In genomic region chr12:111851235-111851634, GRCm38 (mm10) we compare ENCODE assay signal across 11 mouse cellular contexts. TPM values are rescaled to one million over a fixed set of nuclear protein-coding genes. Genes with fewer than 3 reads are reported as not detected.
DNase-seq lines count a peak whose midpoint lies in the region; ATAC-seq and TF ChIP-seq lines count a peak whose summit lies in the region.
"Had no signal": no experiment of that assay in that cellular context is flagged by ENCODE, and none has a peak within 500 bp of the region (broad histone marks: within the 10 kb centered on the region; RNA-seq: fewer than 3 reads in every experiment).

No protein-coding gene starts in this region.

- H3K36me3 ChIP-seq in lung, postnatal 0 days (ENCODE audit: insufficient read depth, low read length), result no peaks in the 10 kb centered on the region
- no peaks in the 10 kb centered on the region for H3K36me3 ChIP-seq in hindbrain, embryonic 10.5 days

- no peak overlapping the region for H3K27ac ChIP-seq in lung, postnatal 0 days (ENCODE audit: low read length)
- H3K27ac ChIP-seq in hindbrain, embryonic 10.5 days, result no peak overlapping the region
- H3K27ac ChIP-seq: macrophage; neural tube, embryonic 13.5 days had no signal

- no peaks in the 10 kb centered on the region for H3K27me3 ChIP-seq in lung, postnatal 0 days (replicated peaks; ENCODE audit: insufficient read depth, low read length)
- no peaks in the 10 kb centered on the region for H3K27me3 ChIP-seq in hindbrain, embryonic 10.5 days (ENCODE audit: insufficient read depth, poor library complexity, severe bottlenecking)
- H3K27me3 ChIP-seq: neural tube, embryonic 13.5 days had no signal

- no peaks in the 10 kb centered on the region for H3K9me3 ChIP-seq in lung, postnatal 0 days (ENCODE audit: low read length)
- 0 out of 2 replicates have a peak, but pooled peaks cover 3% of the 10 kb centered on the region for H3K9me3 ChIP-seq in hindbrain, embryonic 10.5 days
- H3K9me3 ChIP-seq: neural tube, embryonic 13.5 days had no signal

- TF ChIP-seq EP300 in lung, postnatal 0 days (IDR thresholded peaks at IDR 0.05), result no peak

- H3K4me3 ChIP-seq in lung, postnatal 0 days (ENCODE audit: low read depth, low read length), result no peak overlapping the region
- no peak overlapping the region for H3K4me3 ChIP-seq in hindbrain, embryonic 10.5 days
- H3K4me3 ChIP-seq: neural tube, embryonic 13.5 days had no signal

- no peak overlapping the region for H3K4me2 ChIP-seq in lung, postnatal 0 days (replicated peaks; ENCODE audit: low read depth, low read length)
- H3K4me2 ChIP-seq: neural tube, embryonic 13.5 days had no signal

- peak; percentile 17 for DNase-seq in embryo, embryonic 10.5 days (ENCODE audit: low spot score)
- DNase-seq in embryo, embryonic 11 days, result no peak
- DNase-seq in lung, postnatal 0 days (ENCODE audit: low spot score), result peak; percentile 7
- no peak for DNase-seq in lung, postnatal 10 days
- peak; percentile 9 for DNase-seq in MN1 (ENCODE audit: low spot score)
- DNase-seq in retina, embryonic 14.5 days (ENCODE audit: low spot score), result peak; percentile 5
- no peak for DNase-seq in ovary, adult 18-20 months (ENCODE audit: low spot score)
- DNase-seq in hindbrain, embryonic 10.5 days (ENCODE audit: low spot score), result no peak
- DNase-seq: kidney, postnatal 10 days had no signal

- no peak for ATAC-seq in lung, postnatal 0 days

- no peak overlapping the region for H3K9ac ChIP-seq in lung, postnatal 0 days (replicated peaks; ENCODE audit: low read depth)
- H3K9ac ChIP-seq: neural tube, embryonic 13.5 days had no signal

- no peaks in the 10 kb centered on the region for H3K4me1 ChIP-seq in lung, postnatal 0 days (ENCODE audit: insufficient read depth, low read depth, low read length)
- 0 out of 2 replicates have a peak, but pooled peaks cover 3% of the 10 kb centered on the region for H3K4me1 ChIP-seq in hindbrain, embryonic 10.5 days (replicated peaks)
- H3K4me1 ChIP-seq: neural tube, embryonic 13.5 days had no signal

- 67% methylated on average over 2 of the region's 2 CpGs for WGBS in lung, postnatal 0 days
- 65% methylated on average over 2 of the region's 2 CpGs for WGBS in hindbrain, embryonic 10.5 days

- TF ChIP-seq CTCF in lung, postnatal 0 days (IDR thresholded peaks at IDR 0.05), result peak; percentile 52

RNA-seq across cellular contexts. Expression of gene Zfyve21, which starts 37.3 kb away (rescaled TPM):
- polyA plus RNA-seq in lung, postnatal 0 days (2015; fragmentation: Nextera tagmentation; extraction: Ambion mirVana), result 160 and 163 TPM in 2 replicates
- polyA plus RNA-seq in hindbrain, embryonic 10.5 days (2016; fragmentation: Nextera tagmentation; extraction: Ambion mirVana), result 71.5 and 75.4 TPM in 2 replicates

RNA-seq across cellular contexts. Expression of gene Xrcc3, which starts 37.6 kb away (rescaled TPM):
- polyA plus RNA-seq in lung, postnatal 0 days (2015; fragmentation: Nextera tagmentation; extraction: Ambion mirVana), result 1.8 and 2.1 TPM in 2 replicates
- polyA plus RNA-seq in hindbrain, embryonic 10.5 days (2016; fragmentation: Nextera tagmentation; extraction: Ambion mirVana), result 13.2 and 15.1 TPM in 2 replicates

RNA-seq across cellular contexts. Expression of gene Ppp1r13b, which starts 56.7 kb away (rescaled TPM):
- polyA plus RNA-seq in lung, postnatal 0 days (2015; fragmentation: Nextera tagmentation; extraction: Ambion mirVana), result 21.8 and 22.7 TPM in 2 replicates
- 4.5 and 6.2 TPM in 2 replicates for polyA plus RNA-seq in hindbrain, embryonic 10.5 days (2016; fragmentation: Nextera tagmentation; extraction: Ambion mirVana)

Comparison
In these comparisons a context has a peak if more than half of its experiments do, and no peak if none do; other contexts are left out.
1. DNase-seq: peak in embryo, embryonic 10.5 days (single experiment), lung, postnatal 0 days (single experiment), MN1 (single experiment) and retina, embryonic 14.5 days (single experiment); none in embryo, embryonic 11 days (single experiment), lung, postnatal 10 days (single experiment), ovary, adult 18-20 months (single experiment) and hindbrain, embryonic 10.5 days (single experiment).